ENCODE assay signal across 7 mouse cellular contexts in the genomic region with DNA sequence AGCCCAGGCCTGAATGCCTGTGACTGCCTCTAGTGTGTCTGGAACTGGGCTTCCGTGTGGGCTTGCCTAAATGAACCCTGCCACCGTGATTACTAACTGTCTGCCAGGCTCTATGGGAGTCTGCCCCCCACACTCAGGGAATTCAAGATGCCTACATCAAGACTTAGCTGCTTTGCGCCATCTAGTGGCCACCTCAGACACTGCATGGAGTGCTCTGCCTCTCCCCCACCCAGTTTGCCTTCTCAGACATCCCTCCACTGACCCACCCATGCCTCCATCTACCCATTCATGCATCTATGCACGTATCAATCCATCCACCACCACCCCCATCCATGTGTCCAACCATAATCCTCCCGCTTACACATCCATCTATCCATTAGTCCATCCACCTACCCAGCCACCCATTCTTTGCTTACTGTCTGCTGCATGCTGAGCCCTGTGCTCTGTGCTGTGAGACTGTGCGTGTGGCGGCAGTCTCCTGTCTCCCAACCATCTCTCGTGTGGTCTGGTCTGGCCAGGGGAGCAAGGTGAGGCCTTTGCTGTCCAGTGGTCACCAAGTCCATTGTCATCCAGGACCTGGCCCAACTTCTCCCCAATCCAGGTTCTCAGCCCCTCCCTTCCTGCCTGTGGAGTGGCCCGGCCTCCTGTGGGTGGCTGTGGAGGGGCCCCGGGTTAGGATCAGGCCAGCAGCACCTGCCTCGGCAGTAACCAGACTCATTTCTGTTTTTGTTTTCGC. TPM values are rescaled to one million over a fixed set of nuclear protein-coding genes. Genes with fewer than 3 reads are reported as not detected.
A peak's percentile ranks its signal among the peaks of the same experiment; 100 is the strongest.
DNase-seq lines count a peak whose midpoint lies in the region; ATAC-seq lines count a peak whose summit lies in the region.

No protein-coding gene starts in this region.

- no peaks in the 10 kb centered on the region for H3K9me3 ChIP-seq in forebrain, embryonic 14.5 days (replicated peaks; ENCODE audit: control insufficient read depth, low read length)

- peak; percentile 51; the same call in 1 of the 2 replicates for ATAC-seq in forebrain, embryonic 14.5 days
- ATAC-seq in hematopoietic stem cell, adult 5-6 weeks (replicated peaks in 1 of 2; ENCODE audit: insufficient read depth in 1 of 2, low FRiP score in 2 of 2, low TSS enrichment in 1 of 2, low read depth in 1 of 2, poor library complexity in 2 of 2, severe bottlenecking in 2 of 2) = peak; percentile 47 to 57

- no peak overlapping the region; the same call in 1 of the 2 replicates for H3K27ac ChIP-seq in forebrain, embryonic 14.5 days (ENCODE audit: low read depth, low read length)

- no peaks in the 10 kb centered on the region for H3K36me3 ChIP-seq in forebrain, embryonic 14.5 days (ENCODE audit: control insufficient read depth, insufficient read depth, low read length)

- no peak overlapping the region for H3K4me2 ChIP-seq in forebrain, embryonic 14.5 days (ENCODE audit: low read length)

- 0 out of 2 replicates have a peak overlapping the region, but pooled peaks have one; percentile 9 for H3K9ac ChIP-seq in forebrain, embryonic 14.5 days (ENCODE audit: low read length)

- peak; percentile 74 for DNase-seq in NIH3T3 (ENCODE audit: low read depth)
- DNase-seq in cerebellum, adult 11-12 months = peak; percentile 77
- DNase-seq in forebrain, embryonic 14.5 days (ENCODE audit: low spot score) = peak; percentile 89
- peak; percentile 88 to 89 for DNase-seq in layer of hippocampus, postnatal 10 days (ENCODE audit: low spot score in 2 of 2)
- DNase-seq in lung, postnatal 14 days = peak; percentile 75
- DNase-seq in retina, postnatal 7 days (ENCODE audit: low read depth, low spot score) = peak; percentile 70

- H3K4me3 ChIP-seq in forebrain, embryonic 14.5 days (ENCODE audit: low read depth, low read length) = no peak overlapping the region

- WGBS in forebrain, embryonic 14.5 days = 29% methylated on average over 12 of the region's 12 CpGs

- no peaks in the 10 kb centered on the region for H3K27me3 ChIP-seq in forebrain, embryonic 14.5 days (replicated peaks; ENCODE audit: control insufficient read depth, insufficient read depth, low read length)

- peaks cover 9% of the 10 kb centered on the region for H3K4me1 ChIP-seq in forebrain, embryonic 14.5 days (ENCODE audit: control insufficient read depth, insufficient read depth, low read length)

RNA-seq across cellular contexts. Expression of a gene that starts 58.3 kb away (rescaled TPM):
- 25.5 and 32.7 TPM in 2 replicates for polyA plus RNA-seq in forebrain, embryonic 14.5 days (2014; fragmentation: Nextera tagmentation; extraction: Ambion mirVana)
- total RNA-seq in hematopoietic stem cell, adult 5-6 weeks (2017) = 1.8 and 7.0 TPM in 2 replicates
- total RNA-seq in layer of hippocampus, postnatal 10 days (2021) = 100 to 1,000 TPM; 206 to 220 TPM

Comparison
In these comparisons a context has a peak if more than half of its experiments do, and no peak if none do; other contexts are left out.
1. RNA of a gene that starts 58.3 kb away (total RNA-seq): 206 to 220 TPM in layer of hippocampus, postnatal 10 days; 1.8 to 7.0 TPM in hematopoietic stem cell, adult 5-6 weeks; every median in the first group is over 10 times any median in the second.
2. Peak in every context shown above with its lines, with median percentiles within 50 percentile points of each other: DNase-seq.